15 mouse cellular contexts compared by ENCODE assay signal in genomic region chr3:32770781-32771180, GRCm38 (mm10). TPM values are rescaled to one million over a fixed set of nuclear protein-coding genes. Genes with fewer than 3 reads are reported as not detected.
"Had no signal": no experiment of that assay in that cellular context is flagged by ENCODE, and none has a peak within 500 bp of the region (broad histone marks: within the 10 kb centered on the region; RNA-seq: fewer than 3 reads in every experiment).

No protein-coding gene starts in this region.

- H3K27me3 ChIP-seq: midbrain, embryonic 12.5 days; neural tube, embryonic 12.5 days had no signal

- ATAC-seq: midbrain, embryonic 16.5 days had no signal

- DNase-seq: lung, adult 18-20 months; lung, embryonic 14.5 days; lung, postnatal 10 days; lung, postnatal 4 days; midbrain, embryonic 14.5 days; right cerebral cortex, postnatal 14 days; thymus, adult 18-20 months; thymus, postnatal 14 days; thymus, postnatal 36 days had no signal

RNA-seq across cellular contexts. Expression of gene Usp13, which starts 46.6 kb away (rescaled TPM):
- total RNA-seq: megakaryocyte, adult 5-6 weeks; megakaryocyte-erythroid progenitor cell, adult 5-6 weeks; neutrophil, adult 5-6 weeks had no signal
